Mouse (Mus musculus) left cerebral cortex, adult 8-10 months (tissue): ENCODE results near the gene Tfap4. TPM values are rescaled to one million over a fixed set of nuclear protein-coding genes. Genes with fewer than 3 reads are reported as not detected.

Source experiments
- DNase-seq, 2 experiments: peaks; one replicate each; pipeline ENCODE4 v3.0.0; 2022; ENCODE audit warnings: low spot score in 2 of 2
- total RNA-seq, 4 experiments: library from RNA; stranded (reverse); gene quantifications; 2 replicates each; pipeline ENCODE4 v1.2.4; 2022

Tfap4 gene
- total RNA-seq, 4 experiments from 2014 or later, result 5.5 to 8.1 (median 6.9) TPM

GRCm38 (mm10) chr16:4521735-4522530 lies 37.7 kb downstream of the Tfap4 start:
- DNase-seq, result no peak

- DNase-seq, result no peak
These were observed 38.5 kb downstream of the Tfap4 start for GRCm38 (mm10) chr16:4521074-4521667.

DNA sequence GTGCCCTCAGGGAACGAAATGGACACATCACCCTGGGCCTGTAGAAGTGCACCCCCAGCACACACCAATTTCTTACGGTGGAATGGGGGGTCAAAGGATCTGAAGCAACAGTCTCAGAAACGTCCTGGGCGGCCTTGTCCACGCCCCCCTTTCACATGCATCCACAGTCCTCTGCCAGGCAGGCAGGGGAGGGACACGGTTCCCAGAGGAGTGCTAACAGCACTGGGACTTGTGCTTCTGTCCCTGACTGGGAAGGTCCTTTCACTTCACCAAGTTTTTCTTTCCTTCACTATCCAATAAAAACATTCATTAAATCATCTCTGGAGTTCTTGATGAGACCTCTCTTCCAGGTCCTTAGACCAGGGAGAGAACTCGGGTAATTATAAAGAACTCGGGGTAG lies 39.0 kb downstream of the Tfap4 start:
- no peak for DNase-seq

GRCm38 (mm10) chr16:4519825-4520224 lies 39.8 kb downstream of the Tfap4 start:
- DNase-seq, result no peak

GRCm38 (mm10) chr16:4519157-4519556 lies 40.5 kb downstream of the Tfap4 start:
- DNase-seq, result no peak

DNA sequence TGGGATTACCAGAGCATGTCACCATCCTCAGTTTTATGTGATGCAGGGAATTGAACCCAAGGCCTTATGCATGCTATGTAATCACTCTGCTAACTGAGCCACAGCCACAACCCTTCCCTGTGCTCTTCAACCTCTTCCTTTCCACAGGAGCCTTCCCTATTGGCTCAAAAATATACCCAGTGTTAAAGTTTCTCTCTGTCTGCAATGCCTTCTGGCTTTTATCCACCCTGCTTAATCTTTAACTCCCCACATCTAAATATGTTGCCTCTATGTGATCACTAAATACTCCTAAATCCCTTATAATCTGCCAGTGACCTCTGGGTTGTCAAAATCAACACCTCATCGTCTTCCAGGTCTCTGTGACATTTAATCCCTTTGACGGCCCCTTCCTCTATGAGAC lies 41.7 kb downstream of the Tfap4 start:
- no peak for DNase-seq

- no peak for DNase-seq
These were observed 45.3 kb downstream of the Tfap4 start for GRCm38 (mm10) chr16:4514383-4514782.

- DNase-seq, result no peak
These were observed 46.8 kb downstream of the Tfap4 start for GRCm38 (mm10) chr16:4512661-4513438.

GRCm38 (mm10) chr16:4511371-4511770 lies 48.3 kb downstream of the Tfap4 start:
- no peak for DNase-seq

DNA sequence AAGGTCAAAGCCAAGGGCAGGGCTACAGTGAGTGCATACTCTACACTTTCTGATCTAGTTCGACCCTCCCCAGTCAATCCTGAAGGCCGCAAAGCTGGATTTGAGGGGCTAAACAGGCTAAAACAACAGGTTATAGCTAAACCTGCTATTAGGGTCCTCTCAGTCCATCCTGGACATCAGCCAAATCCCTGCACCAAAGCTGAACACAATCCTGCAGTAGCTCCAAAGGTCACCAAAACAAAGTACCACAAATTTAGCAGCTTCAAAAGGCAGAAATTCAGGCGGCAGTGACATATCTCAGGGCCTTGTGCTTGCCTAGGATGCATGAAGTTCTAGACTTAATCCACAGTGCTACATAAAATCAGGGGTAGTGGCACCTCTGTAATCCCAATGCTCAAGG lies 53.5 kb downstream of the Tfap4 start:
- DNase-seq, result no peak

DNA sequence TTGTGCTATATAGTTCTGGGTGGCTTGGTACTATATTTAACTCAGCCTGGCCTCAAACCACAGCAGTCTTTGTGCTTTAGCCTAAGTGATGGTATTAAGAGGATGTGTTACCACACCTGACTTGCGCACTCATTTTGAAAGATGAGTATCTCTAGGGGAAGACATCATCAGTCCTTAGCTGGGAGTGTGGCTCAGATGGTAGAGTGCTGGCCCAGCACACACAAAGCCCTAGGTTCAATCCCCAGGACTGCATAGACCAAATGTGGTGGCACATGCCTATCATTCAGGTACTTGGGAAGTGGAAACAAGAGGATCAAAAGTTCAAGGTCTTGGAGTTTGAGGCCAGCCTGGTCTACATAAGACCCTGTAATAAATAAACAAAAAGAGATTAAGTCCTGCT lies 56.2 kb downstream of the Tfap4 start:
- no peak for DNase-seq

- DNase-seq, result no peak
These were observed 57.1 kb downstream of the Tfap4 start for GRCm38 (mm10) chr16:4502568-4502967.

- no peak for DNase-seq
These were observed 58.0 kb downstream of the Tfap4 start for GRCm38 (mm10) chr16:4501703-4502102.

- no peak for DNase-seq
These were observed 58.9 kb downstream of the Tfap4 start for GRCm38 (mm10) chr16:4500598-4501385.

DNA sequence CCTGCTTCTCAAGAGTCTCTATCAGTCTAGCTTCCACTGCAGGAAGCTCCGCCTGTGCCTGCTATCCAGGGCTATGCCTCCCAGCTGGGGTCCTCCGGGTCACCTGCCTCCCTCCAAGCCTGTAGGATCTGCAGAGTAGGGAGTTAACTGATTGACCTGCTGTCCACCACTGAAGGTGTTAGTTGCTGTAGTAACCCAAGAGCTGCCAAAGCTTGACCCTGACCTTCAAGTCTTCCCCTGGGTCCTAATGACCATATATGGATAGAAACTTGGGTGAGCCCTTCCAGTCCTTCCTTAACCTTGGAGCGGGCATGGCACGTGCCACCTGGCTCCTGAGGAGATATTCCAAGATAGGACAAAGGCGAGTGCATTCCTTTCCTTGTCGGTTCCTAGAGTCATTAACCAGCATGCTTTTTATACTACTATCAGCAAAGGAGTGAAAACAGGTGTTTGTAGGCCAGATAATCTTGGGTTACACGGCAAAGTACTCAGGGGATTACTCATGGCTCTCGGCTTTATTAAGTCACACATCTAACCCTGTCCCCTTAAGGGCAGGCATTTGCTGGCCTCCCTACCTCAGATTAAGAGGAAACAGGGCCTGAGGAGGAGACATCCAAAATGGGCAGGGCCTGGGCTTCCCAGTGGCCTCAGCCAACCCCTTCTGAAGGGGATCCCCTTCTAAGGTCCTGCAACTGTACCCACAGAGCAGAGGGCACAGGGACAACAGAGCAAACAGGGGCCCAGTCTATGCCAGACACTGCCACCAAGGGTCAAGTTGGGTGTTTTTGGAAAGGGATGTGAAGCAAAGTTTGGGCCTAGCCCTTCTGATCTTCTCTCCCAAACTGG lies 61.7 kb downstream of the Tfap4 start:
- DNase-seq, result no peak

DNA sequence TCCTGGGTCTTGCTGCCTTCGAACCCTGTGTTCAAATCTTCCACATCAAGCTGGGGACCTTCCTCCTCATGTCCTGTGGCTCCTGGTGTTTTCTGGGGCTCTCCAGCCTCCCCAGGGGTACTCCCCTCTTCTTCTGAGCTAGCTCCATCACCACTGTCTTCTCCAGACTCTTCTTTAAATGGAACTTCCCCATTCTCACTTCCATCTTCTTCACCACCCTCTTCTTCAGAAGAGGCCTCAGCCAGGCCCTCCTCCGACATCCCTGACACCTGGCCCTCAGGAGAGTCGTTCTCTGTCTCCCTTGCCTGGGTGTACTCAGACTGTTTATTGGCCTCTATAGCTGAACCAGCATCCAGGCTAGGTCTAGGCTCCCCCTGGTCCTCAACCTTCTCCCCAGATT lies 63.2 kb downstream of the Tfap4 start:
- no peak for DNase-seq

DNA sequence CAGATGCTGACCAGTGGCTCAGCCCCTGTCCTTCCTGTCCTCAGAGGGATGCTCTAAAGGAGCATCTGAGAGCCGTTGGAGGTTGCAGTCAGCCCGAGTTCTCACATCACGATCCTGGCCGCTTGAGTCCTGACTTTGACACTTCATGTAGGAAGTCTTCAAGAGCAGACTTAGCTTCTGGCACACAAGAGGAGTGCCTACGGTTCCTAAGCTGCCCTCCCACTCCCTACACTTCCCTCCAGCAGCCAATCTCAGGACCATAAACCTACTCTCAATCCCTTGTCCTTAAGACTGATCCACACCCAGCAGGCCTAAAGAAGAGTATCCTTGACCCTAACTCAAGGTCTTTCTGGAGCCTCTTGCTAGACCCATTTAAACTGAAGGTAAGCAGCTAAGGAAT lies 63.8 kb downstream of the Tfap4 start:
- DNase-seq, result peak in 1 of 2 experiments; percentile 47
